Mouse (Mus musculus): ENCODE measurements at regions not wholly inside any gene's neighbourhood (a gene's known extent, or its start where the extent isn't known, plus 50 kb on each side); places are given as distances from the start of the nearest gene placed in this dataset.

DNA sequence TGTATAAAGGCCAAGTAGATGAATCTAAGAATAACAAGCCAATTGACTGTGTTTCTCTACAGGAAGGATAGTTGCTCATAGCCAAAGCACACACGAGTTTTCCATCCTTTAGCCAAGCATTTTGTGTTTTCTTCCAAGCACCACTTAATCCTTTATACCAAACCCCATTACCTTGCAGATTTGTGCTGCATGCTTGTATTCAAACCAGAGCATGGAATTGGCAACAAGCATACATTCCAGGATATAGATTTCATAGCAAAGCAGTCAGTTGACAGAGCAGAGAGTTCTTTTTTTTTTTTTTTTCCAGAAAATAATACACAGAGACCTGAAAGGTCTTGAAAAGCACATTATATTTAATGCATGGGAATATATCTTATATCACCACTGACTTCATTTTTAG, 169.9 kb downstream of the Pom121l12 start:
- DNase-seq: no peak

DNA sequence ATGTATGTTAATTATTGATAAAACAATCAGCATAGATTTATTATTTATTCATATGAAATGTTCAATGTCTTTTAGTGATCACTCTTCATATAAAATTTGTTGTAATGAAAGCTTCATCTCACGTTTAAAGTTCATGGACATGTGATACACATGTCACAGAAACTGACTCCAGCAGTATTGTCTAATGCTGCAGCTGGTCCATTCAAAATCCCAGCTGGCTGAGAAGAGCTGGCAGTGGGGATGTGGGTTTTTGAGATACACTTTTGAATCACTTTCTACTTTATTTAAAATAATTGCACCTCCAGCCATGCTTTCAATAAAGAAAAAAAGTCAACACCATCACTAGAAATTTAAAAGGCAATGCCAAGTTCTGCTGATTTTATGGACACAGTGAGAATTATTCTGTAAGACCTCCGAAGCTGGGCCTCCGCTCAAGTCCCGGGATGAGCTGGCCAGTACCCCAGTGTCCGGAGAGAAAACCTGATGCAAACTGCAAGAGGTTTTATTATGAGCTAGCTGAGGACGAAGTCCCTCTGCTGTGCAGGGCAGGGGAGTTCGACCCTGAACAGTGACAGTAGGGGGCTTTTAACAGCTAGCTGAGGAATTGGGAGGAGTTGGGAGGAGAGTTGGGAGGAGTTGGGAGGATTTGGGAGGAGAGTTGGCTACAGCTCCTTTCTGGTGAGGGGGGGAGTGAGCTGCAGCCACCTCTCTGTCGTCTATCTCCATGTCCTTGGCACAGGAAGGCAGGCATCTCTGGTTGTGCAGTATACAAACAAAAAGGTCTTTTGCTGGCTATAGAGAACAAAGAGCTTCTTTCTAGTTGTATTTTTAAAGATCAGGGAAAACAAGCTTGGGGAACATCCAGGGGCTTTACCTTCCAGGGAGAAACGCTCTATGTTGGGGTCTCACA, 170.6 kb downstream of the Pom121l12 start:
- DNase-seq: no peak

DNA sequence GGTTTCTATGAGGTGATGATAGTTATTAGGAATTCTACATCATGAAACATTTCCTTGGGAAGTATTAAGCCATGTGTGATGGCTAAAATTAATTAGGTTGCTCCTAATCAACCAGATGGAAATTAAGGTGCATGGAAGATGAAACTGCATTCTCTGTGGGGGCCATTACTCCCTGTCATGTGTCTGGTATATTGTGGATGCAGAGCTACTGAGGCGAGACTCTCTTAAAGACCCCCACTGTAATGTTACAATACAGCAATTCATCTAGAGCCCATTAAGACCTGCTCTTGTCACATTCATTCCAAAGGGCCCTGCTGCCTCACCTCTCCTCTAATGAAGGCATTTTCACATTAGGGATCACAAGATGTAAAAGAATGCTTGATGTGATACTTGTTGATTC, 199.2 kb downstream of the Pom121l12 start:
- DNase-seq: no peak

DNA sequence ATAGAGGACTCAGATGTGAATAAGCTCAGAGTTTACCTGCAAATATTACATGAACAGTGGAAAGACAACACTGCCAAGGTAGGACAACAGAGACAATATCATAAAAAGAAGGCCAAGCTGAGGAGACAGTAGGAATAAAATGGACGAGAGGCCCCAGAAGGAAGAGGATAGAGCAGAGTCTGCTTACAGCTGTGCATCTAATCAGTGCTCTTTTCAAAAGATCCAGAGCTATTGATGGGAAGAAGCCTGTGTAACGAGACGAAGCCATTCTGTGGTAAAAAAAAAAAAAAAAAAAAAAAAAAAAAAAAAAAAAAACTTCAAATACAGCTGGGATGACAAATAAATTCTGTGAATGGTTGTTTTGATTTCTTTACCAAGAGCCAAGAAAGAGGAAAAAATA, 200.2 kb downstream of the Pom121l12 start:
- no peak for DNase-seq

DNA sequence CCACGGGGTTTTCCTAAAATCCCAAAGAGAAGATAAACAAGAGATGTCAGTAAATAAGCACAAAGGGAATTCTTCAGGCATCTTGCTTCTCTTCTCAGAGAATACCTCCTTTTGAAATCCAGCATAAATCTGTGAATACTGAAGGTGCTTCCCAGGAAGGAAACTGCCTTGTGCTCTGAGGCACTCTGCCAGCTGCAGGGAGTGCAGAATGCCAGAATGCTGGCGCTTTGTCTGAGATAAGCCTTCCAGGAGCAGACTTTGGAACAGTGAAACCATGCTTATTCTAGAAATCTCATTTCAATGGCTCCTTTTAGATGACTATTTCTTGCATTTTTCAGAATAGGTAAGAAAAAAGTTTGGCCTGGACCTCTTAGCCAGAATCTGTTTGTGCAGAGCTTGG, 219.9 kb downstream of the Pom121l12 start:
- peak; percentile 5 to 12 for DNase-seq
